Mouse (Mus musculus) mesoderm, embryonic 11.5 days (tissue): ENCODE measurements around the gene Trib3.

ENCODE experiments used
- DNase-seq: peaks from one replicate; pipeline ENCODE4 v3.0.0-alpha.2; 2012; ENCODE audit warnings: low read depth, low spot score

Trib3 gene

DNA sequence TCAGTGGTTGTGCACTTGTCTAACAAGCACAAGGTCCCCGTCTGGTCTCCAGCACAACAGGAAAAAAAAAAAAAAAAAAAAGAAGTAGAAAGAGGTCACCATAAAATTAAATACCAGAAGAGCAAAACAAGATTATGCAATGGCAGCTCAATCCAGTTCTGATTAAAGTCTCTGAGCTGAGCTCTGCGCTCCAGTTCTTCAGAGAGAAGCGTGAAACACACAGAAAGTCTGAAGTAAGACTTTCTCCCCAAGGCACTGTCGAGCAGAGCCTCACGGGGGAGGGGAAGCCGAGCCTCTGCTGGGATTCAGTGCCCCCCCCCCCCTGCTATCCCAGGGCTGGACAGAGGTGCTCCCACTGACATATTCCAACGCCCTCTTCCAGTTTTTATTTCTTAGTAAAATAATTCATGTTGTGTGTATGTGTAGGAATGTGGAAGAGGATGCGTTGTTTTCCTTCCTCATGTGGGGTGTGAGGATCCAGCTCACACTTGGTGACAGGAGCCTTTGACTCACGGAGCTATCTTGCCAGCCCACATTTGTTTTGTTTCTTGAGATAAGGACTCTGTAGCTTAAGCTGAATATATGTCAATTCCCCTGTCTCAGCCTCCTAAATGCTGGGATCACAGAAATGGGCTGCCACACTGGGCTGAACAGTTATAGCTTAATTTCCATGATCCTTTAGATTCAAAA, 3.1 kb upstream of the Trib3 start:
- no peak for DNase-seq

DNA sequence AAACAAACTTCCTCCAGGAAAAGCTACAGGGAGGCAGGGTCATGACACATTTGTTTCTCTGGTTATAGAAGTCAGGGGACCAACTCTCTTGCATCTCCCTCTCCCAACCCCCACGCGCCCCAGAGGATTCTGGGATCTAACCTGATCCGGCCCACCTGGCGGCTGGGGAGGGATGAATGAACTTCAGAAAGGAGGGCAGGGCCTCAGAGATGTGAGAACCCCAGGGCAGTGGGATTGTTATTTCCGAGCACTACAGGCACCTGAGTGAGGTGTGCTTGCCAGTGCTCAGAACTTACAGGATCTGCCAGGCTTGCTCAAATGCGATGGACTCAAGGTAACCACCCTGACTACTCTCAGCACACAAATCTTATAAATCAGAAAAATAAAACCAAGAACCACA, 1.6 kb upstream of the Trib3 start:
- DNase-seq = no peak

DNA sequence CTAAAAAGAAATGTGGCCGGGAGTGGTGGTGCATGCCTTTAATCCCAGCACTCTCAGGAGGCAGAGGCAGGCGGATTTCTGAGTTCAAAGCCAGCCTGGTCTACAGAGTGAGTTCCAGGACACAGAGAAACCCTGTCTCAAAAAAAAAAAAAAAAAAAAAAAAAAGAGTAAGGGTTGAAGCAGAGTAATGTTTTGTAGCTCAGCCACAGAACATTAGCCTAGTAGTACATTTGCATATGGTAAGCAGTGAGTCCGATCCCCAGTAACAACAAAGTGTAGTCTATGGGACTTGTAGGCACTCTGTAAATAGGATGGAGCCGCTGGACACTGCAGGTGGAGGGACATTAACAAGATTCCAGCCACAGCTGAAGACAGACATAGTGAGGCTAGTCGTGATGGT, 1.1 kb upstream of the Trib3 start:
- no peak for DNase-seq

- no peak for DNase-seq
Measured at GRCm38 (mm10) chr2:152344361-152344760, 529 bp upstream of the Trib3 start.

- no peak for DNase-seq
Measured at GRCm38 (mm10) chr2:152339631-152340179, 4.1 kb downstream of the Trib3 start.

DNA sequence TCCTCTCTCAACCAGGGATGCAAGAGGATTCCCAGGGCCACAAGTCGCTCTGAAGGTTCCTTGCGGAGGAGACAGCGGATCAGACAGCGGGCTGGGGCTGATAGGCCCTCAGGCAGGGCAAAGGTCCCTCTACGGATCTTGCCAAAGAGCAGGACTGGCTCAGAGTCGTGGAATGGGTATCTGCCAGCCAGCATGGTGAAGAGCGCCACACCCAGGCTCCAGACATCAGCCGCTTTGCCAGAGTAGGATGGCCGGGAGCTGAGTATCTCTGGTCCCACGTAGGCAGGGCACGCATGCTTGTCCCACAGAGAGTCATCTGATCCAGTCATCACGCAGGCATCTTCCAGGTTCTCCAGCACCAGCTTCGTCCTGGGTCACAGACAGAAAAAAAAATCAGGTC, 5.5 kb downstream of the Trib3 start:
- no peak for DNase-seq

- DNase-seq = no peak
Measured at GRCm38 (mm10) chr2:152337591-152338212, 6.1 kb downstream of the Trib3 start.

GRCm38 (mm10) chr2:152336856-152337255, 7.0 kb downstream of the Trib3 start:
- DNase-seq = no peak

DNA sequence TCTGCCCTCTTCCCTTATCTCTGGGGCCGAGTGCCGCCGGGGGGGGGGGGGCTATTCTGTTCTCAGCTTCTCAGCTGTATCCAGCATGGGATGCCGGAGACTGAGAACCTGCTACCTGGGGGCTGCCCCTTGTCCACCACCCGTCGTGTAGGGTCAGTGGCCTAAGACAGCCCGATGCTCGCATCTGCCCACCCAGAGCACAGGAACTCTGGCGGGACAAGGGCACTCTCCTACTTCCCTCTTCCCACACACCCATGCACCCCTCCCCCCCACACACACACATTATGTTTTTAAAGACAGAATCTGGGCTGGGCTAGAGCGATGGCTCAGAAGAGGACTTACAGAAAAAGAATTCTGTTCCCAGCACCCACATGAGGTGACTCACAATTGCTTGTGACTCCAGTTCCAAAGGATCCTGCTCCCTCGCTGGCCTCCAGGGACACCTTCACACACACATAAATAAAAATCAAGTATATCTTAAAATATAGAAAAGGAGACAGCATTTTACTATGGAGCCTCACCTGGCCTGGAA, 8.5 kb downstream of the Trib3 start:
- DNase-seq = no peak

GRCm38 (mm10) chr2:152333345-152334006, 10.4 kb downstream of the Trib3 start:
- DNase-seq = no peak

GRCm38 (mm10) chr2:152332101-152332825, 11.6 kb downstream of the Trib3 start, which contains the start of gene Rbck1:
Rbck1 (minus strand) TSS chr2:152332653.
- peak; percentile 91 for DNase-seq

DNA sequence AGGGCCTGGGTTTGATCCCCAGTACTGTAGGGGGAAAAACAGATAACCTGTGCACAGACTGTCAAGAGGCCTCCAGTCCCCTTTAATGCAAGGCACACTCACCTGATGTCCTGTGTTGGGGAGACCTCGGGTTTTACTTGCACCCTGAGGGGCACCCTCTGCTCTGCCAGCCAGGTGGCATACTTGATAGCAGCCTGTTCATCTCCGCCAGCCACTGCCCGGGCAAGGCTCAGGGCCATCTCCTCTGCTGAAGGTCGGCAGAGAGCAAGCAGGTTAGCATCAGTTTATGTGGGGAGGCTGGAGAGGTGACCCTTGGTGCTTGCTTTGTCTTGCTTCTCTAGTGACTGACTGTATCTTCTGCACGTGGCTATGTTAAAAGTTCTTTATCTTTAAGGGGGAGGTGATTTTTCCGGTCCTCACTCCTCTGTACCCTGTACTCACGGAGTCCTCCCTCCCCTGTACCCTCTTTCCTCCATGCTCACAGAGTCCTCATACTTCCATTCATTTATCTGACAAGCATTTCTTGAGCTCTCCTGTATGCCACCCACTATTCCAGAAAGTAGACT, 12.9 kb downstream of the Trib3 start:
- no peak for DNase-seq

DNA sequence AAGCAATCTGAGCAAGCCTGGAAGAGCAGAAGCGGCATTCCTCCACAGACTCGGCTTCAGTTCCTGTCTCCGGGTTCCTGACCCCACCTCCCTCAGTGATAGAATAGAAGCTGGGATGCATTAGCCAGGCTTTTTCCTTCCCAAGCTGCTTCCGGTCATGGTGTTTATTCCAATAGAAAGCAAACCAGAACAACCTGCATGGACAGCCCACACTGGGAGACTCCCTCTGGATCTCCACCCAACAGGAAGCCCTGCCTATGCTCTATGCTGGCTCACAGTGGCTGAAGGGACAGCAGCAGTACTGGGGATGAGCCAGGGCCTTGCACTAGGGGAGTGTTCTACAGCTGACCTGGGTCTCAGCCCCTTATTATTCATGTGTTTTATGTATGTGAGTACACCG, 15.9 kb downstream of the Trib3 start:
- DNase-seq = no peak

DNA sequence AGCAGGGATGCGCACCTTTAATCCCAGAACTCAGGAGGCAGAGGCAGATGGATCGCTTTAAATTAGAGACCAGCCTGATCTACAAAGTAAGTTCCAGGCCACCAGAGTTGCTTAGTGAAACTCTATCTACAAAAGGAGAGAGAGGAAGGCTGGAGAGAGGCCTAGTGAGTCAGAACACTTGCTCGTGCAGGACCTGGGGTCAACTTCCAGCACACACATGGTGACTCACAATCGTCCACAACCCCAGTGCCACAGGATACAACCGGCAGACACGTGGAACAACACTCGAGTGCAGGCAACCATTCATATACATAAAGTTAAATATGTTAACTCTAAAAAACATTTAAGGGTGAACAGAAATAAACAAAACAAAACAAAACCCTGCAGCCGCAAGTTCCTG, 17.2 kb downstream of the Trib3 start:
- DNase-seq = no peak

- DNase-seq = no peak
Measured at GRCm38 (mm10) chr2:152326157-152326556, 17.7 kb downstream of the Trib3 start.

DNA sequence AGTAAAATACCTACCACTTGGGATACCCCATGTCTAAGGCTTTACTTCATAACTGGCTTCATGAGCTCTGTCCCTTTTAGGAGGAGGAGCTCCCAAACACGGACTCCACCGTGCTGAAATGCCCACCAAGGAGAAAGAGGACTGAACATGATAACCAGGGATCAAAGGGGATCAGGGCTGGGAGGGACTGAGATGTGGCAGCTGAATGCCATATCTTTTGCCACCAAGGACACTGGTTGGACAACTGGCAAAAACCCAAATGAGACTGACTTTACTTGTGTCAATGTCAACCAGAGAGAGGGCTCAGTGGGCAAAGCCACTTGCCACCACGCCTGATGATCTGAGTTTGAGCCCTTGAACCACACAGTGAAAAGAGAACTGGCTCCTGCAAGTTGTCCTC, 19.0 kb downstream of the Trib3 start:
- DNase-seq = no peak

- no peak for DNase-seq
Measured at GRCm38 (mm10) chr2:152323971-152324370, 19.9 kb downstream of the Trib3 start.

DNA sequence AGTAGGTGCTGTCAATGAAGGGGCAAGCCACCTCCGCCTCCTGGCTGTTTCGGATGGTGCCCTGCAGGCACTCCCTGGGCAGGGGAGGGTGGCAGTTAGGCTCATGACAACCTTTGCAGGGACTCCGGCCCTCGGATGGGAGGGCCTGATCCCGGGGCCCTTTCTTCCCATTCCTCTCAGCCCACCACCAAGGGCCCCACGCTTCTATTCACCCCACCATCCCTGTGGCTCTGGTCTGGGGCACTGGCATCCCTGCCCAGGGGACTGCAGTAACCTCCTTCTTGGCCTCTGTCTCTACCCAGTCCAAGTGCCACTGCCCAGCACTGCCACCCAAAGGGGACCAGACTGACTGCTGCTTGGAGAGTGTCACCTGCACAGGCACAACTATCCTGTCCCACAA, 21.6 kb downstream of the Trib3 start:
- DNase-seq = no peak

GRCm38 (mm10) chr2:152321558-152321957, 22.3 kb downstream of the Trib3 start:
- no peak for DNase-seq

GRCm38 (mm10) chr2:152317054-152317453, 26.8 kb downstream of the Trib3 start:
- no peak for DNase-seq

- no peak for DNase-seq
Measured at GRCm38 (mm10) chr2:152313926-152314325, 29.9 kb downstream of the Trib3 start.
